Mouse (Mus musculus) left cerebral cortex, postnatal 10 days (tissue): ENCODE results near the gene Rad51b. TPM values are rescaled to one million over a fixed set of nuclear protein-coding genes. Genes with fewer than 3 reads are reported as not detected.

Experiments
- DNase-seq, 2 experiments: peaks; one replicate each; pipeline ENCODE4 v3.0.0; 2021 to 2022; ENCODE audit warnings: low spot score in 2 of 2, mixed read lengths in 1 of 2; ENCODE audit errors: extremely low spot score in 1 of 2
- intact Hi-C: fragments of 180-260 bp; cut with DNase I; formaldehyde crosslinking; loops from one replicate; pipeline ENCODE4 v1.15.1; 2025
- total RNA-seq, 2 experiments: library from RNA; stranded (reverse); gene quantifications; 2 replicates each; pipeline ENCODE4 v1.2.3; 2021

The Rad51b gene
- total RNA-seq, 2 experiments from 2014 or later: 0.43 to 0.71 TPM

DNA sequence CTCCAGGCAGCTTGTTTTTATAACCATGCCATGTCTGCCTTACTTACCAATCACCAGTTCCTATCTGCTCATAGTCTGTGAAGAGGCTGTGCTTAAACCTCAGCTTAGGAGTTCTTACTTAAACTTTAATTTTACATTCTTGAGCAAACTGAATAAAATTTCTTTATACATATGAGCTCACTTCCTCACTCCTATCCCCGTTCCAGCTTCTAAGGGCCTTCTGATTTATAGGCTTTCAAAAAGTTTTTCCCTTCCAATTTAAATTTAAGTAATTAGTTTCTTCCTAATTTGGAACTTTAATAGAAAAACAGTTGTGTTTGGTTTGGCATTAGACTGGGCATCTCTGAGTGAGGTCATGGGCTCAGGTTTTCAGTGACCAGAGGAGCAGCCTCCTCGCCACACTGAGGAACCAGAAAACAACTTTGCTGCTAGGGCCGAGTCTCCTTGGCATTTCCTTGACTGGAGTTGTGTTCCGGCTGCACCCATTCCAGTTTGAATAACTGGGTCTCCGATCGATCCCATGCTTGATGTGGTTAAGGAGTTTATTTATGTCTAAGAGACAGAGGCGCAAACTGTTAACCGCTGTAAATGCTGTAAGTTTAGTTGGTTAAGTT is 115.9 kb downstream of the Rad51b start:
- intact Hi-C loops: no loop called here
- no peak for DNase-seq

DNA sequence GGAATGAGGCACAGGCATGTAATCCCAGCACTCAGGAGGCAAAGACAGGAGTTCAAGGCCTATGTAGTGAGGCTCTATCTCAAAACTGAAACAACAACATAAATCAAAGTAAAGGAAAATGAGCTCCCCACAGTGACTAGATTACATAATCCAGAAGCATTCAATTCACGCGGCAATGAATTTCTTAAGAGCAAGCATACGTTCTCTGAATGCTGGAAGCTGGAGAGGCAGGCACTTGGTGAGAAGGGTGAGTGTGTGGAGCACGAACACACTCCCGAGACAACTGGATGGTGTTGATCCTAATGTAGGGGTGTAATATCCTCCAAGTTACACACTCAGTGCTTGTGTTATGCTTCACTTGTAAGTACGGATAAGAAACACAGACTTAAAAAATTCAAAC is 120.3 kb downstream of the Rad51b start:
- intact Hi-C loops: no loop called here
- DNase-seq: no peak

DNA sequence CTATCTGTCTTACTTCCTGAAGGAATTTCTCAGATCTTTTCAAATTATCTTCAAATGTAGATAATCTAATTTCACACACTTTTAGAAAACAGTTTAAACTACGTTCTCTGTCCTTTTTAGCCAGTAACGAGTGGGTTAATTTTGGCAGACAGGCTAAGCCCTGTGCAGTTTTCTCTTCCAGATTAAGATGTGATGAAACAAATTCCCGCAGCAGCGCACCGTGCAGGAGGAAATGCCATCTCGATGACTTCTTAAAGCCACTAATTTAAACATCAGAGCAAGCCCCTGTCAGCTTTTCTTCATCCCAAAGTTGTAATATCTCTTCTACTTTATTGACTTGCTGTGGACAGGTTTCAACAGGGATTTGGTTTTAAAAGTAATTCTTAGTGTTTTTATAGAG is 123.5 kb downstream of the Rad51b start:
- DNase-seq: no peak
- intact Hi-C loops: no loop called here

DNA sequence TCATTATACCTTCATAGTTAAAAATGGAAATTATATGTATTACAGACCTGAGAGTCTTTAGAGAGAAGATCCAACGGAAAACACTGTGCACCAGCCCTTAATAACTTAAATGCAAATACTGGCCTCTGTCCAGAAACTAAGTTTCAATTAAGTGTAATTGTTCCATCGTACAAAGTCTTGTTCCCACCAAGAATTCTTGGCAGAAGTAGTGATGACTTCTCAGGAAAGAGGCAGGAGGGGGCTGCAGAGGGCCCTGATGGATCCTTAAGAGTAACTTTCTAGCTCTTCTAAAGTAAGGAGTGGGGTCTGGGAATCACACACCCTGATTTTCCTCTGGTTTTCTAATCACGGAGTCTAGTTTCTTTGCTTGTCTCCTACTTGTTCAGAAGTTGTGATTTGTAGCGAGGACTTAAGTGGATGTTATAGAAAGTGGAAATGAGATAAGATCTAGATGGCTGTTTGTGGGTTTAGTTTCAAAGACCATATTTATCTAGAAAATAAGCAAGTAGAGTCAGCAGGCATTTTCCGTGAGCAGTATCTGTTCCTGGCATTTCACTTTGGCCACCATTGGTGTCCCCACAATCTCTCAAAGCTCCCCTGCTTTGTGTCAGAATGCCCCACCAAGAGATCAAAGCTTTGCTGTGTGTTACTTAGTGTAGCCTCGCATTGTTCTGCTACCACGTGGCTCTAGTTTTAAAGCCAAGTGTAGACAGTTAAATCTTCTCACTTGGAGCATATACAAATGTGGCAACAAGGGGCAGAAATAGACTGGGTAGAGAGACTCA is 132.6 kb downstream of the Rad51b start:
- intact Hi-C loops: no loop called here

DNA sequence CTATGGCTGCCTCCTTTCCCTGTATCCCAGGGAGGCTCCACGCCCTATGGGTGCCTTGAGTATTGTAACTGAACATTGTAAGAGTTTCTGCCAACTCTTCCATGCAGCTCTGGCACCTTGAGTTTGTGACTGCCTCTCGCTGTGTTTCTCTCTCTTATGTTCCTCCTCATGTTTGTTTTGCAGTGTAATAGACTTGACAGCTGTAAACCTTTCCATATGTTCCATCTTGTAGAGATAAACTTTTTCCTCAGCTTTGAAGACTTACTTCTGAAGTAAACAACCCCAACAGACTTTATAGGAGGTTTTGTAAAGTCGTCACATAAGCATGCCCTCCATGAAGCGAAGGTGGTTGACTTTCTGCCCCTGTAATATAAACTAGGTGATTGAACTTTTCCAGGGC is 134.1 kb downstream of the Rad51b start:
- intact Hi-C loops: no loop called here

More for the DNA sequence above, 132.6 kb downstream of the Rad51b start:
- DNase-seq: no peak

DNA sequence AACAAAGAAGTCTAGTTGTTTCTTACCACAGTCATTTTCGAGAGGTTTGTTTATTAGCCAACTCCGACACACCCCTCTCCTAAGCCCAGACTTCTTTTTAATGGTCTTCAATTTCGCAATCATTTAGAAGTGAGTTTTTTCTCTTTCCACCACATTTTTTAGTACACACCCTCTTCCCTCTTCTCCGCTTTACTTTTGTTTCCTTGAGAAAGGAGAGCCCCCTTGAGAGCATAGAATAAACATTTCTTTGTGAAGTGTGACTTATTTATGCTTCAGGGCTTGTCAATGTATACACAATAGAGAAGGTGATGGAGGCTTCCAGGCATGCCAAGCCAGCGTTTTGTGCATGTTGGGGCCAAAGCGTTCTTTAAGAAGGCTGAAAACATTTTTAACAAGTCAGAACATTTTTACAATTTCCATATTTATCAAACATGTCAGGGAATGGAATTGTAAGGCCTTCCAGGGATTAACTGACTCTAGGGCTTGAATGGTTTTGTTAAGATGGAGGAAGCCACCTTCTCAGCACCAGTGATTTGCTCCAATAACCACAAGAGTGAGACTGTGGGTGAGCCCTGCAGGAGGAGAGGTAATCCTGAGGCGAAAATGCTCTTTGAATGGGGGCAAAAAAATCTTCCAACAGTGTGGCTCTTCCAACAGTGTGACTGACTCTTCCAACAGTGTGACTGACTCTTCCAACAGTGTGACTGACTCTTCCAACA is 136.8 kb downstream of the Rad51b start:
- intact Hi-C loops: no loop called here
- no peak for DNase-seq

More for the DNA sequence above, 134.1 kb downstream of the Rad51b start:
- DNase-seq: no peak

DNA sequence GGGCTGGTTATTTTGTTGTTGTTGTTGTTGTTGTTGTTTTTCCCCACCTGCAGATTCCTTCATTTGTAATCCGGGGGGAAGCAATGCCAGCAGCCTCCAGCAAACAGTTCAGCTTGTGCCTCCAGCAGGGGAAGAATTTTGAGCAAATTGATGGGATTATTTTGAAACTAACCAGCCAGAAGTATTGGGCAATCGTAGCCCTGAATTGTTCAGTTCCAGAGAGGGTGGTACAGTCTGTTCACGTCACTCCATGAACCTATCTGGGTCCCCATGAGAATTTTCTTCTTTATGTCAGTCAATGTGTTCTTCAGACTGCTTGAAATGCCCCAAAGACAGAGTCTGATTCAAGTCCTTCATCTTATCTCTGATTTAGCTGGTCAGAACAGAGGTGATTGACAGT is 138.4 kb downstream of the Rad51b start:
- intact Hi-C loops: no loop called here
- no peak for DNase-seq

DNA sequence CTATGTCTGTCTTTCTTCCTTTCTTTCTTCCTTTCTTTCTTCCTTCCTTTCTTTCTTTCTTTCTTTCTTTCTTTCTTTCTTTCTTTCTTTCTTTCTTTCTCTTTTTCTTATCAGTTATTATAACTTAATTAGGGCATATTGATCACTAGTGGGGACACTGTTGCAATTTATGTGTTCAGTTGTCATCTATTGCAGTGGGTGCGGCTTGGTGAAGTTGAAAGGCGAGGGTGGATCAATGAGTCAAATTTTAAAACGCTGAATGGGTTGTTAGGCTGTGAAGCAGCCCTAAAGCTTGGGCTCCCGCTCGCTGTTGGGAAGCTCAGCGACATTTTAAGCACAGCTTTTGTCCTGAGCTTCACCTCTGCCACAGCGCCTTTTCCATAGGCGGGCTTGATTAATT is 139.0 kb downstream of the Rad51b start:
- DNase-seq: no peak
- intact Hi-C loops: no loop called here

DNA sequence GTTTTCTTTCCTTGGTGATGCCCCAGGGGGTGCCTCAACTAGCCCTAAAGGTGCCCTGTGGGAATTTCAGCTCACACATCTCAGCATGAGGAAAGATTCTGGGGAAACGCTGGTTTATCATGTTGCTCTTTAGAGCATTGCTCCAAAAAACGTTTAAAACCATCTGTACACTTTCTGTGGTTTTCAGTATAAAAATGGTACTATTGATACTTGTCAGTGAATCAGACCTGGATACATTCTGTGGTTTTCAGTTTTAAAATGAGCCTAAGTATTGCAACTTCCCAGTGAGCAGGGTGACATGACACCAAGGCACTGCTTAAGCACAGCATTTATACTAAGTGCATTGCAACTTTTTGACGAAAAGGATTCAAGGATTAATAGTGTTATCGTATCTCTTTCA is 139.8 kb downstream of the Rad51b start:
- intact Hi-C loops: no loop called here
- no peak for DNase-seq

DNA sequence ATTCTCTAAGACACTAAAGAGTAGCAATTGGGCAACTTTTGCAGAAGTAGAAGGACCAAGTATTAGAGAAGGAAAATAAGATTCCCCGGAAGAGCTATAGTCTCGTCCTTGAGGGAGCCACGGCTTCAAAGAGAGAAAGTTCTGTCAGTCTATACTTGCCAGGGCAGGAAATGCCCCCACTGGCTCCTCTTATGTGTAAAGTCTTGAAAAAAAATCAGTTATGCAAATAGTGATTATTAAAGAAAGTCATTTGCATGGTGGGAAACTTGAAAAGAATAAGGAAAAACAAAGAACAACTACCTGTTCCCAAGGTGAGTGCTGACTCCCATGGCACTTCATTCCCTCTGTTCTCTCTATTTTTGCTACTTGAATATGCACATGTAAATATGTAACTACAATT is 140.5 kb downstream of the Rad51b start:
- DNase-seq: no peak

DNA sequence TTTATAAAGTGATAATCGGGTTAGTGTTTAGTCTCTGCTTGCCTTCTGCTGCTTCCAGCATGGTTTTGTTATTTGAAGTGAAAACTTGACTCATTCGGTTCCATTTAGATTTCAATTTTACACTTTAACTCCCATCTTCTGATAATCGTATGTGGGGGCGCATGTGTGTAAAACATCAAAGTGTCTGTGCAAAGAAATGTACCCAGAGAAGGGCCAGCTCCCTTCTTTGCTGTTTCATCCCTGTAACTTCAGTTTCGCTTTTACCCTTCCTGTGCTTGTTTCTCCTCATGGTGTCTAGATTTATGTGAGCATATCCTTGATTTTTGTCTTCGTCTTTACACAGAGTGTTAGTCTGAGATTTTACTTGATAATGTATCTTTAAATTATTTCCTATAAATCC is 142.9 kb downstream of the Rad51b start:
- DNase-seq: no peak
- intact Hi-C loops: no loop called here

More for the DNA sequence above, 140.5 kb downstream of the Rad51b start:
- intact Hi-C loops: no loop called here

DNA sequence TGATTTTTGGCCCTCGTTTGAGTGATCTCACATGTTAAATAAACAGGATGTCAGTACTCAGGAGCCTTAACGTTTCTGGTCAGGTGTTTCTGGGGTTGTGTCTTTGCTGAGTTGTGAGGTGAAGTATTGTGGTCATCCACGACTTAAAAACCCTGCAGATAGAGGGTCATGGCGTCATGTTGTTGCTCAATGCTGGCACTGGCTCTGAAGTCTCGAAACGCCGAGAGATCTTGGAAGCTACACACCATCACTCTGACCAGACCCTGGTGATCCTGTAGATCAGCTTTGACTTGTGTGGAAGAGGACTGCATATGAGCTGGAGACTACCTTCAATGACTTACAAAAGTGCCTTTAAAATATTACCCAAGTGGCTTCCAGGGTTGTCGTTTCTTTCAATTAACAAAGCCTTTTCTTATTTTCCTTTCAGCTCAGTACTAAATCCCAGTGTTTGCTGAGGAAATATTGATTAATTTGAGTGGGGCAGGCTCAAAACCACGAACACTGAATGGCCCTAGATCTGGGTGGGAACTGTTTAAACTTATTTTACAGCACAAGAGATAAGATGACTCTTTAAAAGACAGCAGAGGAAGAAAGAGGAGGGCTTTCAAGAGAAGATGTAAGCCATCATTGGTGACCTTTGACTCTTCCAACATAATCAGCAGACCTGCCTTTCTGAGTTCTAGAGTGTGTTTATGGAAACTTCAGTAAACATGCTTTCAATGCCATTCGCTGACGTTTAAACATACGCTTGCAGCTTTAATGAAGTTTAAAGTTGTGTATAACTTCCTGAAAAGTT is 144.3 kb downstream of the Rad51b start:
- intact Hi-C loops: no loop called here
- DNase-seq: no peak

DNA sequence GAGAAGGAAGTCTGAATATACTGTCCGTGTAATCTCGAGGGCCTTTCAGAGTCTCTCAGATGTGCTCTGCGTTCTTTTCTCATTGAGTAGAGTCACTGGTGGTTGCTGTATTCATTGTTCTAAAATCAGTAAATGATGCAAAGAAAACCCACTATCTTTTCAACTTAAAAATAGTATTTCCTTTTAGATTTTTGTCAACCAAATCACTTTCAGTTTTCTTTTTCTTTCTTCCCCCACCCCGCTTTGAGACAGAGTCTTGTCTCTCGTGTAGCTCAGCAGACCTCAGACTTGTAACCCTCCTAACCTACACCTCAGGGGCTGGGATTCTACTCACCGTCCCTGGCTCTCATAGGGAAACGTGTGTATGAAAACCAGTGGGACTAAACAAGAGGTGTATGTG is 145.0 kb downstream of the Rad51b start:
- DNase-seq: no peak
- intact Hi-C loops: no loop called here

DNA sequence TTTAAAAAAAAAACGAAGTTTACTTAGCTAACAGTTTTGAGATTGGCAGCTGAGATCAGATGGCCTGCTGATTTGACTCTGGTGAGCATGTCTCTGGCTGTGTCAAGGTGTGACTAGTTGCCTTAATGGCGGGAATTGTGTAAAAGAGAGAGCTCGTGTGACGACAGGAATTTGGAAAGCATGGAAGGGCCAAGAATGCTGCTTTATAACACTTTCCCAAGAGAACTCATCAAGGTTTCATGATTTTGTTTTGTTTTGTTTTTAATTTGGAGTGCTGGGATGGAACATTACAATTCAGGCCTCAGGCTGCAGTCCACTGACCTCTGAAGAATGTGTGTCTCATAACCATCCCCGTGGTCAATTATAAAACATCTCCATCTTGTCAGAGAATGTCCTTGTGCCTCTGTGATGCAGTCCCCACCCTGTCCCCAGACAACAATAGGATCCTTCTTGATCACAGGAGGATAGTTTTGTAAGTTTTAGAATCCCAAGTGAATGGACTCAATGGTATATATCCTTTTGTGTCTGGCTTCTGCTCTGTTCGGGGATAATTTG is 145.8 kb downstream of the Rad51b start:
- intact Hi-C loops: no loop called here
- no peak for DNase-seq

DNA sequence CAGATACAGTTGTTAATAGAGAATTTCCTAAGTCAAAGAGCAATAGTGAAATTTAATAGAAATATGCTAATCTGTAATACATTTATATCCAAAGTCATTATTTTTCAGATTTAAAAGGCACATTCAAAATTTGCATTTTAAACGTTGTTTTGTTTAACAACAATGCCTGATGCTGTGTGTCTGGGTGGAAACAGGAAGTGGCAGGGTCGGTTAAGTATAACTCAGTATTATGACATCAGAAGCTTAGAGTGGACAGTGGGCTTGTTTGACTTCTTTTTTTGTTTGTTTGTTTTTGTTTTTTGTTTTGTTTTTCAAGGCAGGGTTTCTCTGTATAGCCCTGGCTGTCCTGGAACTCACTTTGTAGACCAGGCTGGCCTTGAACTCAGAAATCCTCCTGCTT is 147.6 kb downstream of the Rad51b start:
- intact Hi-C loops: no loop called here
- no peak for DNase-seq

DNA sequence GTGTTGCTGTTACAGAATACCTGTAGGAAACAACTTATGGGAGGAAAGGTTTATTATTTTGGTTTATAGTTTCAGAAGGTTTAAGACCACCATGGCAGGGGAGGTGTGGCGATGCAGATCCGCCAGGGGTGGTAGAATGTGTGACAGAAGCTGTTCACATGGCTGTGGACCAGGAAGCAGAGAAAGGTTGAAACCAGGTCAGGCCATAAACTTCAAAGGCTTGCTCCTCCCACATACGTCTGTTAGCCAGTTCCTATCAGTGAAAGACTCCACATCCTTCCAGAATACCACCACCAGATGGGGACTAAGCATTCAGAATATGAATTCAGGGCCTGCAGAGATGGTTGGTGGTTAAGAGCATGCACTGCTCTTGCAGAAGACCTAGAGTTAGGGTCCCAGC is 150.0 kb downstream of the Rad51b start:
- no peak for DNase-seq
- intact Hi-C loops: no loop called here

DNA sequence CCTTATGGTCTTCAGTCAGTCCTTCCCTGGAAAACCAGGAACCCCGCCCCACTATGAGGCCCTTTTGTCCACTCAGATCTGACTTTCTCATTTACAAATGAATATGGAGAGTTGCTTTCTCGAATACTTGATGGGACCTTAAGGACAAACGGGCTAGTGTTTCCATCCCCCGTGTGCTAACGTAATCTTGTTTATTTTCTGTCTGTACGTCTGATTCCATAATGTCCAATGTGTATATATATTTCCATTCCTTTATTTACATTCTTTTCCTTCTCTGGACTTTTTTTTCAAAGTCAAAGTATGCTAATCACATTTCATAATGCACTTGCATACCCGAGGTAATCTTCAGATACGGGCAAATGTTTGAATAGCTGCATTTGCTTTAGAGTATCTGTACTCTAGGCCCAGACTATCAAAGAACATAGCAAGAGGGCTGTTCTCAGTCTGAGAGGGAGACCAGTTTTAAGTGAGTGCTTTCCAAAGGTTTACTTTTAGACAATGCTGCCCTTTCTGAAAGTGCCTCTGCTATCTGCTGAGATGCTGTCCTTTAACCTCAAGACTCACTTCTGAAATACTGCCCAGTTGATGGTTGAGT is 152.8 kb downstream of the Rad51b start:
- no peak for DNase-seq
- intact Hi-C loops: no loop called here

DNA sequence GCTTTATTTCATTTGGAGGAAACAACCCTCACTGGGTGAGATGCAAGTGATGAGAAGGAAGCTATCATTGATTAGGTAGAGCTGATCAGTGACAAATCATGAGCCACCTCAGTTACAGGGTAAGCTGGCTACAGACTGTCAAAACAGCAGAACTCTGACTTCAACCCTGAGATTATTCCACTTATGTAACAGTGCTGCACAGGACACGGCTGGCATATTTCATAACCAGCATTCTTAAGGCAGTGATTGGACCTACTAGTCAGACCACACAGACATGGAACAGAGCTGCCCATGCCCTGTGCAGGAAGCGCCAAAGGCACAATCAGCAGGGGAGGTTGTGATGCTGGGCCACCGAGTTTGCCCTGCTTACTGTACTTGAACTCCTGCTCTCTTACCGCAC is 155.8 kb downstream of the Rad51b start:
- intact Hi-C loops: no loop called here

DNA sequence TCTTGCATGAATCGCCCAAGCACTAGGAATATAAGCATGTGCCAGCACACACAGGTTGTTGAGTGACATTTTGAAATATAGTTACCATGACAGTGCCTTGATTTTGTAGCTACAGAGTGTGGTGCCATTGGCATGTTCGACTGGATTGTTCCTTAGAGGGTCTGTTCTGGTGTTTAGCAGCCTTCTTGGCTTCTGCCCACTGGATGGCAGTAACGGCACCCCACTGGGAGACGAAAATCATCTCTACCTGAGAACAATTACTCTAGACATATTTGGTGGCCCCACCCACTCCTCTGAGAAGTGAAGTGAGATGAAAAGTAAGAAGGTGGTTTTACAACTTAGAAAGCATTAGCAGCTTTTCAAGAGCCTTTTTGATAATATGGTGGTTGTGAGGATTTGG is 156.9 kb downstream of the Rad51b start:
- intact Hi-C loops: no loop called here

More for the DNA sequence above, 155.8 kb downstream of the Rad51b start:
- no peak for DNase-seq

More for the DNA sequence above, 156.9 kb downstream of the Rad51b start:
- DNase-seq: no peak
